Mouse (Mus musculus) midbrain, postnatal 0 days (tissue): ENCODE results near the gene Uso1. TPM values are rescaled to one million over a fixed set of nuclear protein-coding genes. Genes with fewer than 3 reads are reported as not detected.

ENCODE experiments used
- ATAC-seq: fragments of 200-750 bp; cut with Nextera tagmentation; 2 replicates; pipeline ENCODE4 v1.8.0; 2017; ENCODE audit warnings: moderate number of reproducible peaks, mild to moderate bottlenecking, moderate TSS enrichment, moderate library complexity; ENCODE audit not compliant: low FRiP score
- DNase-seq: peaks from one replicate; pipeline ENCODE4 v3.0.0-alpha.2; 2015; ENCODE audit warnings: low spot score
- H3K27ac ChIP-seq: fragments of 300-500 bp; sonication (generic); 2 replicates; pipeline ENCODE4 v1.5.1; 2014; ENCODE audit warnings: low read depth, mild to moderate bottlenecking, low read length, mixed read lengths
- H3K27me3 ChIP-seq: fragments of 300-500 bp; sonication (generic); 2 replicates; pipeline ENCODE4 v1.6.1; 2014; ENCODE audit warnings: low read length, control low read depth, mixed read lengths; ENCODE audit not compliant: insufficient read depth
- H3K36me3 ChIP-seq: fragments of 300-500 bp; sonication (generic); 2 replicates; pipeline ENCODE4 v1.6.1; 2014; ENCODE audit warnings: low read length, control low read depth, mixed read lengths; ENCODE audit not compliant: insufficient read depth
- H3K4me1 ChIP-seq: fragments of 300-500 bp; sonication (generic); 2 replicates; pipeline ENCODE4 v1.6.1; 2014; ENCODE audit warnings: mild to moderate bottlenecking, control low read depth, antibody characterized with exemption, low read length, mixed read lengths; ENCODE audit not compliant: insufficient read depth
- H3K4me2 ChIP-seq: fragments of 300-500 bp; sonication (generic); 2 replicates; pipeline ENCODE4 v1.6.1; 2014; ENCODE audit warnings: low read depth, mild to moderate bottlenecking, low read length, mixed read lengths; ENCODE audit not compliant: poor library complexity, severe bottlenecking
- H3K4me3 ChIP-seq: fragments of 300-500 bp; sonication (generic); 2 replicates; pipeline ENCODE4 v1.5.1; 2014; ENCODE audit warnings: low read depth, mild to moderate bottlenecking, low read length, moderate library complexity
- H3K9ac ChIP-seq: fragments of 300-500 bp; sonication (generic); replicated peaks from 2 replicates; pipeline ENCODE4 v1.6.1; 2014; ENCODE audit warnings: mild to moderate bottlenecking, low read length, moderate library complexity, mixed read lengths; ENCODE audit not compliant: poor library complexity, severe bottlenecking
- H3K9me3 ChIP-seq: fragments of 300-500 bp; sonication (generic); 2 replicates; pipeline ENCODE4 v1.6.1; 2016; ENCODE audit warnings: low read length, control low read depth
- CTCF ChIP-seq: IDR thresholded peaks from 2 replicates; pipeline ENCODE4 v1.5.1; 2016; ENCODE audit warnings: antibody characterized with exemption, mild to moderate bottlenecking
- WGBS: fragments of 180-500 bp; shearing (Covaris S2); extraction: QIAGEN DNeasy Blood & Tissue Kit; methylation state at CpG from one replicate; pipeline ENCODE4 v1.1.7; 2014; 5-methylcytosine and 5-hydroxymethylcytosine counted together
- polyA plus RNA-seq: library from polyadenylated mRNA; unstranded; fragments of >200 nt; fragmentation: Nextera tagmentation; extraction: Ambion mirVana; gene quantifications from 2 replicates; pipeline ENCODE4 v1.2.1, GENCODE M21; 2015
- total RNA-seq: library from RNA; depleted of rRNA; stranded (reverse); fragments of >200 nt; gene quantifications from 2 replicates; pipeline ENCODE4 v1.2.3, GENCODE M21; 2014; rRNA removed

The Uso1 gene
- total and polyA plus RNA-seq, 2 experiments from 2014 or later, result 22.4 to 27.0 TPM

- no peak for DNase-seq
Measured at GRCm38 (mm10) chr5:92245483-92245882, 107.7 kb downstream of the Uso1 start.

GRCm38 (mm10) chr5:92248614-92249013 is 110.9 kb downstream of the Uso1 start:
- Histone ChIP-seq H3K27ac (no peak overlapping the region), H3K9me3 (no peaks in the 10 kb centered on the region), H3K9ac (no peak overlapping the region), H3K27me3 (no peaks in the 10 kb centered on the region), H3K36me3 (no peaks in the 10 kb centered on the region), H3K4me3 (no peak overlapping the region), H3K4me2 (no peak overlapping the region), H3K4me1 (no peaks in the 10 kb centered on the region)
- ATAC-seq, result no peak
- WGBS, result 83% methylated on average over 11 of the region's 11 CpGs
- no peak for TF ChIP-seq CTCF
- no peak for DNase-seq

More at GRCm38 (mm10) chr5:92245483-92245882, 107.7 kb downstream of the Uso1 start:
- Histone ChIP-seq H3K4me1 (no peaks in the 10 kb centered on the region), H3K36me3 (no peaks in the 10 kb centered on the region), H3K27me3 (no peaks in the 10 kb centered on the region), H3K4me3 (no peak overlapping the region), H3K27ac (no peak overlapping the region), H3K9me3 (no peaks in the 10 kb centered on the region), H3K9ac (no peak overlapping the region), H3K4me2 (no peak overlapping the region)
- ATAC-seq, result no peak
- TF ChIP-seq CTCF, result no peak
- WGBS, result 93% methylated on average over 9 of the region's 9 CpGs

GRCm38 (mm10) chr5:92252031-92252430 is 114.3 kb downstream of the Uso1 start:
- peak; percentile 12; the same call in 1 of the 2 replicates for TF ChIP-seq CTCF
- Histone ChIP-seq H3K27me3 (no peaks in the 10 kb centered on the region; the same call in 1 of the 2 replicates), H3K9ac (no peak overlapping the region), H3K4me2 (no peak overlapping the region), H3K36me3 (no peaks in the 10 kb centered on the region), H3K27ac (no peak overlapping the region), H3K4me1 (no peaks in the 10 kb centered on the region), H3K4me3 (no peak overlapping the region), H3K9me3 (no peaks in the 10 kb centered on the region)
- ATAC-seq (no peak), DNase-seq (no peak)
- WGBS, result 93% methylated on average over 6 of the region's 6 CpGs

Other genes starting within 250 kb of the Uso1 start
- 36.2 and 42.7 TPM in 2 replicates for gene Rchy1, start 174.9 kb upstream of the Uso1 start, total RNA-seq
- 66.8 and 67.5 TPM in 2 replicates for gene Rchy1, start 174.9 kb upstream of the Uso1 start, polyA plus RNA-seq
- 0.38 and 0.55 TPM in 2 replicates for gene Odaph, start 150.5 kb upstream of the Uso1 start, total RNA-seq
- 0.35 and 0.38 TPM in 2 replicates for gene Odaph, start 150.5 kb upstream of the Uso1 start, polyA plus RNA-seq
- gene Cdkl2, start 94.1 kb upstream of the Uso1 start, total RNA-seq, result 20.3 and 26.1 TPM in 2 replicates
- gene Cdkl2, start 94.1 kb upstream of the Uso1 start, polyA plus RNA-seq, result 32.4 and 33.8 TPM in 2 replicates
- 167 and 221 TPM in 2 replicates for gene G3bp2, start 54.2 kb upstream of the Uso1 start, total RNA-seq
- gene G3bp2, start 54.2 kb upstream of the Uso1 start, polyA plus RNA-seq, result 280 and 303 TPM in 2 replicates
- gene U90926, start 77.5 kb downstream of the Uso1 start, total RNA-seq, result not detected in 2 replicates
- gene U90926, start 77.5 kb downstream of the Uso1 start, polyA plus RNA-seq, result not detected in 2 replicates
- gene Ppef2, start 118.3 kb downstream of the Uso1 start, total RNA-seq, result 0.60 and 2.3 TPM in 2 replicates
- 0.47 and 0.66 TPM in 2 replicates for gene Ppef2, start 118.3 kb downstream of the Uso1 start, polyA plus RNA-seq
- 23.5 and 28.7 TPM in 2 replicates for gene Naaa, start 140.2 kb downstream of the Uso1 start, total RNA-seq
- gene Naaa, start 140.2 kb downstream of the Uso1 start, polyA plus RNA-seq, result 20.0 and 23.1 TPM in 2 replicates
- gene Sdad1, start 172.5 kb downstream of the Uso1 start, total RNA-seq, result 33.1 and 38.7 TPM in 2 replicates
- gene Sdad1, start 172.5 kb downstream of the Uso1 start, polyA plus RNA-seq, result 27.2 and 33.2 TPM in 2 replicates
- gene Cxcl9, start 190.1 kb downstream of the Uso1 start, total RNA-seq, result not detected in 2 replicates
- gene Cxcl9, start 190.1 kb downstream of the Uso1 start, polyA plus RNA-seq, result not detected in 2 replicates
- gene Art3, start 193.9 kb downstream of the Uso1 start, total RNA-seq, result 4.2 and 4.7 TPM in 2 replicates
- gene Art3, start 193.9 kb downstream of the Uso1 start, polyA plus RNA-seq, result 5.5 and 7.1 TPM in 2 replicates
- not detected in 2 replicates for gene Cxcl10, start 211.0 kb downstream of the Uso1 start, total RNA-seq
- 0.28 TPM in 1 of 2 replicates, not detected in the other for gene Cxcl10, start 211.0 kb downstream of the Uso1 start, polyA plus RNA-seq